Mouse (Mus musculus) lung, adult 2 months (tissue): ENCODE measurements at regions not wholly inside any gene's neighbourhood (a gene's known extent, or its start where the extent isn't known, plus 50 kb on each side); places are given as distances from the start of the nearest gene placed in this dataset.
A peak's percentile ranks its signal among the peaks of the same experiment; 100 is the strongest.

Experiments
- DNase-seq: peaks from one replicate; pipeline ENCODE4 v3.0.0; 2022
- H3K4me1 ChIP-seq: fragments of 200-500 bp; 2 replicates; pipeline ENCODE4 v1.6.1; 2011; ENCODE audit warnings: low read length; ENCODE audit not compliant: control insufficient read depth, insufficient read depth
- H3K4me3 ChIP-seq: fragments of 200-500 bp; replicated peaks from 2 replicates; pipeline ENCODE3; 2011; ENCODE audit warnings: low read depth, mild to moderate bottlenecking, control low read depth, low read length; ENCODE audit errors: extremely low read depth
- CTCF ChIP-seq: fragments of 200-500 bp; IDR thresholded peaks from 2 replicates; pipeline ENCODE4 v1.5.1; 2011; ENCODE audit warnings: mild to moderate bottlenecking, low read length, control low read depth; ENCODE audit not compliant: insufficient read depth
- POLR2A ChIP-seq: fragments of 200-500 bp; IDR thresholded peaks from 2 replicates; pipeline ENCODE4 v1.6.1; 2011; ENCODE audit warnings: low read depth, mild to moderate bottlenecking, control low read depth, low read length, borderline replicate concordance; ENCODE audit errors: extremely low read depth
- WGBS: fragments of 180-500 bp; shearing (Covaris S2); methylation state at CpG from one replicate; pipeline ENCODE4 v1.1.7; 2018; 5-methylcytosine and 5-hydroxymethylcytosine counted together

DNA sequence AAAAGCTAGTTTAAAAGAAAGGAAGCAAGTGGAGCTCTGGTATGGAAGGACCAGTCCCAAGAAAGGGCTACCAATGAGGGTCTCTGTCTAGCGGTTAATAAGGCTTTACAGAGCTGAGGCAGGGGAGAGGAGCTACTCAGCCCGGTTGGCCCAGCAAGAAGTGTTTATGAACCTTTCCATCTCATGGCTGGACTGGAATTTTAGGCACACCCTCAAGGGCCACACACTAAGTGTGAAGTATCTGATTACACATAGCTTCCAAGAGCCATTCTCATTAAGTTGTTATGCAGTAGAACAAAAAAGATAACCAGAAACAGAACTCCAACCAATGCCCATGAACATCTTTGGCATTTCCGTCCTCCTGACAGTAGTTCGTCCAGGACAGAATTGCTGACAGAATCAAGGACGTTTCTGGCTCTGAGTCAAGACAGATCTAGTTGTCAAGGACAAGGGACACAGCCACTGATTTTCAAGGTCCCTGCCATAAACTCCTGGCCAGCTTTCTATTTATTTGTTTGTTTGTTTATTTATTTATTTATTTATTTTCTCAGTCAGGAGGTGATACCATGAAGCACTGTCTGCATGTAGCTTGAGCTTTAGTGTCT lies 195.1 kb upstream of the Klf7 start:
- 59% methylated on average over 5 of the region's 5 CpGs for WGBS
- no peak for DNase-seq

GRCm38 (mm10) chr1:64311371-64311770 lies 189.3 kb upstream of the Klf7 start:
- no peak for DNase-seq
- TF ChIP-seq CTCF = no peak
- TF ChIP-seq POLR2A = no peak
- WGBS = 44% methylated on average over 3 of the region's 3 CpGs
- peaks cover 7% of the 10 kb centered on the region; the same call in 1 of the 2 replicates for H3K4me1 ChIP-seq
- H3K4me3 ChIP-seq = no peak overlapping the region

More for the DNA sequence above, 195.1 kb upstream of the Klf7 start:
- no peak overlapping the region for H3K4me3 ChIP-seq
- TF ChIP-seq CTCF (no peak), POLR2A (no peak)
- H3K4me1 ChIP-seq = no peaks in the 10 kb centered on the region

GRCm38 (mm10) chr1:64308560-64308959 lies 186.5 kb upstream of the Klf7 start:
- Histone ChIP-seq H3K4me3 (no peak overlapping the region), H3K4me1 (peaks cover 11% of the 10 kb centered on the region; the same call in 1 of the 2 replicates)
- whole genome bisulfite sequencing = 63% methylated on average over 15 of the region's 15 CpGs
- DNase-seq = no peak
- no peak for TF ChIP-seq CTCF
- no peak for TF ChIP-seq POLR2A

- TF ChIP-seq POLR2A = no peak
- no peak for TF ChIP-seq CTCF
- 24% methylated on average over 10 of the region's 10 CpGs for WGBS
- DNase-seq = no peak
- H3K4me3 ChIP-seq = peak overlapping the region; percentile 19
- peaks cover 11% of the 10 kb centered on the region; the same call in 1 of the 2 replicates for H3K4me1 ChIP-seq
Measured at GRCm38 (mm10) chr1:64308088-64308487, 186.0 kb upstream of the Klf7 start.

DNA sequence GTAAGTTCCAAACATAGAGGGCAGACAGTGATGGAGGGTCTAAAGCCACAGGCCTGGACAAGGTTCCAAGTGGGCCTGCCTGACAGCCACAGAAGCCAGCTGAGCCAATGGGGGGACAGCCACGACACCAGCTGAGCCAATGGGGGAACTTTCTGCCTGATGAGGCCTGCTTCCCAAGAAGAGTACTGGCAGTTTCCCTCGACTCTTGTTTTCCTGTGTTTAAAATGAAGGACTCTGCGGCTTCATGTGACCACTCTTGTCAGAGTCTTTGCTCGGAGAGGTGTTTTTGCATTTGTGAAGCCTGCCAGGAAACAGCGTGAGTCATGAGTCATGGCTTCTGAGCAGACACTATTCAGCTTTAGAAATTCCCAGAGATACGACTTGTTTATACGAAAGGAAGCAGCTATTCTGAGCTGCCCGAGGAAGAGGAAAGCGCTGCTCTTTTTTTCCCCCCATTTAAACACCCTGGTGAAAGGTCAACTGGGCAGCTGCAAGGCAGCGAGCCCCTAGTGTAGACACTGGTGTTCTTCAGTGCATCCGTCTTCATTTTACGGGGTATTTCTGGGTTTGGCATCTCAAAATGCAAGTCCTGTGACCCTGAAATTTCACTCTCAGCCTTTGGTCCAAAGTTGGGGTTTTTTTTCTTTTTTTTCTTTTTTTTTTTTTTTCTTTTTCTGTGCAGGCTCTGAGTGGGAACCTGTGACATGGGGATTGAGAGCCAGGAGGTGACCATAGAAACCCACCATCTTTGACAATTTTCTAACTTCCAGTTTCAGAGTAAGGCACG lies 183.5 kb upstream of the Klf7 start:
- peaks cover 18% of the 10 kb centered on the region for H3K4me1 ChIP-seq
- 22% methylated on average over 13 of the region's 13 CpGs for WGBS
- TF ChIP-seq CTCF (no peak), POLR2A (no peak)
- H3K4me3 ChIP-seq = no peak overlapping the region
- peak; percentile 63 for DNase-seq

DNA sequence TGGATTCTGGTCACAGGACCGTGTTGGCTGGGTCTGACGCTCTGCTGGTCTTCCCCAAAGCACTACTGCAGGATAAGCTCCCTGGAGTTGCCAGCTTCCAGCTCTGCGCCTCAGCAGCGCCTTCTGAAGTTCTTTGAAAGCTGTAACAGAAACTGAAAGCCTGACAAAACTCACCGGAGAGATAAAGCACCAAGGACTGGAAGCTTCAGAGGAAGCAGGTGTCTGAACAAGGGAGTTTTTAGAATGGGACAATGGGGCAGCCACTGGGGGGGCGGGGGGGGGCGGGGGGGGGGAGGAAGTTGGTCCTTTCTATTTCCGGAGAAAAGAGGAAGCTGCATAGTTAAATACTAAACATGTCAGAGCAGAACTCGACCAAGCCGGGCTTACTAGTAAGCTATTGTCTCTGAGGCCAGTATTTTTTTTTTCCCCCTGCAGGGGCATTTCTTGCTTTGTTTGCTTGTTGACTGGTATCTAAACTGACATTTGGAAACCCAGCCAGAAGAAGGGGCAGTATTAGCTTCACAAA lies 180.8 kb upstream of the Klf7 start:
- Histone ChIP-seq H3K4me1 (peaks cover 13% of the 10 kb centered on the region), H3K4me3 (peak overlapping the region; percentile 38)
- DNase-seq = peak; percentile 44
- WGBS = 2% methylated on average over 10 of the region's 10 CpGs
- TF ChIP-seq POLR2A (no peak), CTCF (0 out of 2 replicates have a peak, but pooled peaks have one; percentile 17)

- peak; percentile 23 for DNase-seq
- WGBS = 20% methylated on average over 6 of the region's 6 CpGs
- Histone ChIP-seq H3K4me3 (no peak overlapping the region), H3K4me1 (peaks cover 11% of the 10 kb centered on the region)
- no peak for TF ChIP-seq CTCF
- TF ChIP-seq POLR2A = no peak
Measured at GRCm38 (mm10) chr1:64301530-64302061, 179.5 kb upstream of the Klf7 start.

DNA sequence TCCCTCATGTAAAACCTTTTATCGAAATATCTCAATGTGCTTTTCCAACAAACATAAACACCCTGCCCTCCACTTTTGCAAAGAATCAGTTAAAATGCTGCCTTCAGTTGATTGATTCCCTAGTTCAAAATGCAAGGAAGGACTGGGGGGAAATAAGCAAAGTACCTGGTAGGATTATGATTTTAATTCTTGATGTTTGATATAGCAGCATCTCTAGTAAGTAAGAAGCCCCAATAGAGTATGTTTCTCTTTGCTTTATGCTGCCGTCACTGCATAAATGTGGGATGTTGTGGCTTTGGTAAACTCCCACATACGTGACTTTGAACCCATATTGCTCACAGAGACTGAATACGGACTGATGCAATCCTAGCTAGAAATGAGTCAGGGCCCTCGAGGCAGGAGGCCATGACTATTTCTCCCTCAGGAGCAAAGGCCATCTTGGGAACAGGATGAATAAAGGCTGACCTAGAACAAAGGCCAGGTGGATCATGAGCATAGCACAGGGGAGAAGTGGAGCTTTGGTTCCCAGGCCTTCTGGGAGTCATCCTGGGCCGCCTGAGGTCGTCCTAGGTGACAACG lies 179.0 kb upstream of the Klf7 start:
- Histone ChIP-seq H3K4me3 (no peak overlapping the region), H3K4me1 (peaks cover 11% of the 10 kb centered on the region)
- WGBS = 71% methylated on average over 8 of the region's 8 CpGs
- TF ChIP-seq CTCF (no peak), POLR2A (no peak)
- DNase-seq = no peak

DNA sequence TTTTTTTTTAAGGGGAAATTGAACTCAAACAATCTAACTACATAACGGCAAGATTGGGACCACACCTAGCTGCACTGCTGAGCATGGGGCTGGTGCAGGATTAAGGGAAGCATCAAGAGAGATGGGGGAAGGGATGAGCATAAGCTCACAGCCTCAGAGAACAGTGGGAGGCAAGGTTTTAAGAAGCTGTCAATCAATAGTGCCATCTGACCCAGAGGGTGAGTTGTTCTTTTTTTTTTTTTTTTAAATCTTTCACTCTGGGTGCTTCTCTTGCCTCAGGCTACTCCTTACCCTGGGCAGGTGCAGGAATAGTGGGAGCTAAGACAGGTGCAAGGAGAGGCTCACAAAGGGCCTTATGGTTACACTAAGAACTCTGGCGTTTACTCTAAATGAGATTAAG lies 176.9 kb upstream of the Klf7 start:
- WGBS = 64% methylated on average over 2 of the region's 2 CpGs
- Histone ChIP-seq H3K4me1 (peaks cover 6% of the 10 kb centered on the region), H3K4me3 (no peak overlapping the region)
- no peak for DNase-seq
- TF ChIP-seq CTCF (no peak), POLR2A (no peak)

DNA sequence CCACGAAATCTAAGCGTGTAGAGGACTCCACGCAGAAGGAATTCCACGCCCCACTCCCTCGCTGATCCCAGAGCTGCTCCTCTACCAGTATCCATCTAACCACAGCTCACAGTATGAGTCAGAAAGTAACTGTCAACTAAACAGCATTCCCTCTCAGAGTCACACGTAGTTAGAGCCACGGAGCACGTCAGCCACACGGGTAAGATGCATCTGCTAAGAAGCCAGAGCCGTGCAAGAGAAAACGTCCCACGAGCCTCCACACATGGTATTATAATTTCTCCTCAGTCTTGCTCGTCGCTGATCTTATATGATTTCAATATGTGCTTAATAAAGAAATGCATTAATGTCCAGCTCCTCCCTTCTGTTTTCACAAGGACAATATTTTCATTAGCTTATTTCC lies 176.1 kb upstream of the Klf7 start:
- no peak for DNase-seq
- TF ChIP-seq CTCF (no peak), POLR2A (no peak)
- Histone ChIP-seq H3K4me3 (no peak overlapping the region), H3K4me1 (peaks cover 6% of the 10 kb centered on the region)
- 84% methylated on average over 14 of the region's 14 CpGs for WGBS
